Mouse (Mus musculus): Measurements from ENCODE around the gene Chd2.

GRCm38 (mm10) chr7:73527225-73527624 lies 14.4 kb downstream of the Chd2 start:
- TF ChIP-seq CTCF (IDR thresholded peaks at IDR 0.05; ENCODE audit: extremely low read depth, insufficient read length, insufficient replicate concordance, low read depth, low read length) (no peak), POLR2A (IDR thresholded peaks at IDR 0.05; ENCODE audit: low read depth, low read length) (no peak)

Measured in small intestine, adult 2 months (tissue).